Mouse (Mus musculus) ES-E14 (cell line): Measurements from ENCODE around the gene Gm42791.

Source experiments
- HCFC1 ChIP-seq: IDR thresholded peaks from 2 replicates; pipeline ENCODE4 v1.6.1; 2012; ENCODE audit warnings: low read length, inconsistent platforms, borderline replicate concordance; ENCODE audit not compliant: insufficient read depth
- MAFK ChIP-seq: IDR thresholded peaks from 2 replicates; pipeline ENCODE4 v1.6.1; 2014; ENCODE audit warnings: mild to moderate bottlenecking, low read depth, low read length, inconsistent platforms; ENCODE audit not compliant: insufficient read depth
- ZC3H11A ChIP-seq: IDR thresholded peaks from 2 replicates; pipeline ENCODE4 v1.6.1; 2012; ENCODE audit warnings: low read depth, mild to moderate bottlenecking, inconsistent platforms, low read length, borderline replicate concordance
- ZNF384 ChIP-seq: IDR thresholded peaks from 2 replicates; pipeline ENCODE4 v1.6.1; 2012; ENCODE audit warnings: low read depth, low read length, inconsistent platforms

- TF ChIP-seq MAFK, result no peak
- TF ChIP-seq HCFC1, result no peak
- TF ChIP-seq ZC3H11A, result no peak
- no peak for TF ChIP-seq ZNF384
These were observed 50.9 kb downstream of the Gm42791 start for GRCm38 (mm10) chr5:148944024-148944423.
